Mouse (Mus musculus): ENCODE data around the gene Pdzrn3. TPM values are rescaled to one million over a fixed set of nuclear protein-coding genes. Genes with fewer than 3 reads are reported as not detected.

The Pdzrn3 gene
- total RNA-seq, 2 experiments from 2014 or later = not detected

DNA sequence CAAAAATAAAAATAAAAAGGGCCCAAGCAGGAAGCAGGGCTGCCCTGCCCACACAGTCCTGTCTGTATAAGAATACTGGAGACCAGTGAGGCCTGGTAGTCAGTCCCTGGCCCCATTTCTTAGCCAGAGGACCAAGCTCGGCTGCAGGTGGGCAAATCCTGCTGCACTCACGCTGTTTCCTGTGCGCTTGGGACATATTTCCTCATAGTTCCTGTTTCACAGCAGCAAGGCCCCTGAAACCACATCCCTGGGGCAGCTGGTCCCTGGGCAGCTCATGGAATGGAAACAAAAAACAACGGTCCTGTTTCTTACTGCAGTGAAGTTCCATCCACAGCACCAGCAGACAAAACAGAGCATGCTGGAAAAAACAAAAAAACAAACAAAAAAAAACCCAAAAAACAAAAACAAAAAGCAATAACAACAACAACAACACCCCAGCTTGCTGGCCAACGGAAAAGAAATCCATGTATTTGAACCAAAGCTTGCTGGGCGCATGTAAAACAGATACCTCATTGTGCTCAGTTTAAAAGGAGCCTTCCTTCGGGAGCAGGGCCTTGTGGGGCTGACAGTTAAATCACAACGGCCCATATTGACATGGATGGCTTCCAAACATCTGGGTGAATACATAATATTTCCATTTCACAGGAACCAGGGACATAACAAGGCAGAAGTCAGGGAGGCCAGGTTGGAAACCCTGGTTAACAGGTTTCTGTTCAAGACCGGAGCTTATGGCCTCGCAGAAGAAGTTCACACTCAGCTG, 108.2 kb downstream of the Pdzrn3 start:
- ATAC-seq (replicated peaks; ENCODE audit: poor library complexity, severe bottlenecking) = peak; percentile 97

DNA sequence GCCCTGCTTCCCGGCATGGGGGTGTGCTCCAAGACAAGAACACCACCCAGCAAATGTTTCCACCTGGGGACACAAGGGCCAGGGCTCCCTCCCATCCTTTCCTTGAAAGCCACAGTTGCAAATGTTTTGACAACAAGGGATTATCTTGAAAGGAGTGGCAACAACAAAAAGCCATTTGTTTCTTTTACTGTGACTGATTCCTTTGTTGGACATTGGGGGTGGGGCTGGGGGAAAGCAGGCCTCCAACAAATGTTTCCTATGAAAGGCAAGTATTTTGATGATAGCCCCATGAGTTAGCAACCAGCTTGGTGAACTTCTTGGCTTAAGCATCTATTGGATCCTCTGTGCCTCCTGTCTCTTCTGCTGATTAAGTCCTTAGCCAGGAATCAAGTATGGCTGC, 109.4 kb downstream of the Pdzrn3 start:
- no peak for ATAC-seq (replicated peaks; ENCODE audit: poor library complexity, severe bottlenecking)

GRCm38 (mm10) chr6:101266787-101267186, 110.9 kb downstream of the Pdzrn3 start:
- peak; percentile 64 for ATAC-seq (replicated peaks; ENCODE audit: poor library complexity, severe bottlenecking)

DNA sequence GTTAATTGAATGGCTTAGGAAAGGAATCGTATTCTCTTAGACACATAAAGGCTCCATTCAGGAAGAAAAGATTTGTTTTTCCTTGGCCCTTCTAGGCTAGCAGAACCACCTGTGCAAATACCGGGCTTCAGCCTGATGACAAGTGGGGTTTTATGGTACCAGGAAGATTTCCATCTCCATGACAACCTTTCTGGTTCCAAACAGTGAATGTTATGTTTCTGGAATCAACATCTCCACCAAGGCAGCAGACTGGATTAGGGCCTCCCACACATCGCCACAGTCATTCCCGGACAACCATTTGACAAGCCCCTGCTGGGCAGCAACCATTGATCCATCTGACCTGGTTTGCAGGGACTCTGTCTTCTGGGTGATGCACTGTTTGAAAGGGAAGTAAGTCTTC, 114.2 kb downstream of the Pdzrn3 start:
- ATAC-seq (replicated peaks; ENCODE audit: poor library complexity, severe bottlenecking) = no peak

DNA sequence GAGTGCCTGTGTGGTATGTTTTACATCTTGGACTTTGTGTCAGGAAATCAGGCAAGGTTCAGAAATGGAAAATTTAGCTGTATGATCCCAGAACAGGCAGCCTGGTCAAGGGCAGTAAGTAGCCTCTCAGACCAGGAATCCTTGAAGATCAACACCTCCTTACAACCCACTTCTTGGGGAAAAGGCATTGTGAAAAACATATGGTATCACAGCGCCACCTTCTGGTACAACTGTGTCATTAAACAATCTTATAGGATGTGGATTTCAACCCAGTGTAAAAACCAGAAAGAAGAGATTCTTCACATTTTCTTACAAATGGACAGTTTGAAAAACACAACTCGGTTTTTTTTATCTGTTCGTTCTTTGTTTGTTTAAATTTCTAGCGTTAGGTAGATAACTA, 116.2 kb downstream of the Pdzrn3 start:
- peak; percentile 65; the same call in 1 of the 2 replicates for ATAC-seq (replicated peaks; ENCODE audit: poor library complexity, severe bottlenecking)

GRCm38 (mm10) chr6:101259411-101259810, 118.3 kb downstream of the Pdzrn3 start:
- ATAC-seq (replicated peaks; ENCODE audit: poor library complexity, severe bottlenecking) = no peak

- no peak for ATAC-seq (replicated peaks; ENCODE audit: poor library complexity, severe bottlenecking)
Observed at GRCm38 (mm10) chr6:101257418-101257817, 120.3 kb downstream of the Pdzrn3 start.

- no peak for ATAC-seq (replicated peaks; ENCODE audit: poor library complexity, severe bottlenecking)
Observed at GRCm38 (mm10) chr6:101254652-101255051, 123.0 kb downstream of the Pdzrn3 start.

- ATAC-seq (replicated peaks; ENCODE audit: poor library complexity, severe bottlenecking) = no peak
Observed at GRCm38 (mm10) chr6:101251916-101252603, 125.6 kb downstream of the Pdzrn3 start.

- ATAC-seq (replicated peaks; ENCODE audit: poor library complexity, severe bottlenecking) = no peak
Observed at GRCm38 (mm10) chr6:101251160-101251559, 126.5 kb downstream of the Pdzrn3 start.

GRCm38 (mm10) chr6:101246137-101246536, 131.6 kb downstream of the Pdzrn3 start:
- ATAC-seq (replicated peaks; ENCODE audit: poor library complexity, severe bottlenecking) = no peak

- no peak for ATAC-seq (replicated peaks; ENCODE audit: poor library complexity, severe bottlenecking)
Observed at GRCm38 (mm10) chr6:101244355-101244754, 133.3 kb downstream of the Pdzrn3 start.

DNA sequence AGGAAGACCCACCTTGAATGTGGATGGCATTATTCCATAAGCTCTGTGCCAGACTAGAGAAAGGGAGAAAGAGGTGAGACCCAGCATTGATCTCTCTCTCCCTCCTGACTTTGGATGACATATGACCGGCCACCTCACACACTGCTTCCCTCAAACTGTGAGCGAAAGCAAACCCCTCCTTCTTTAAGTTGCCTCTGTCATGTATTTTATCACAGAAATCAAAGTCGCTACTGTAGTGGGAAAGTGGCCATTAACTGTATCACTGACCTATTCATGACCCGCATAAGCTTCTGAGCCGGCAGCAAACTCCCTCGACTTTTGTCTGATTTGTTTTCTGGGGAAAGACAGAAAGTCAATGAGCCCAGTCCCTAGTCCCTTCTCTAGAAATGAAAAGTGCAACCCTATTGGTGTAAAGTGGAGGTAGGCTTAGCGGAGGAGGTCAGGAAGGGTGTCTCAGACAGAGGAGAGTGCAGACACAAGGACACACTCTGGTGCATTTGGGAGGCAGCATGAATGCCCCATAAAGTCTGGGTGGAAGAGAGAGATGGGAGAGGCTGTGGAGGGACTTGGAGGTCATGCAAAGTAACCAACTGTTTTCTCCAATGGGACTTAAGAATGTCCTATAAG, 134.4 kb downstream of the Pdzrn3 start:
- no peak for ATAC-seq (replicated peaks; ENCODE audit: poor library complexity, severe bottlenecking)

DNA sequence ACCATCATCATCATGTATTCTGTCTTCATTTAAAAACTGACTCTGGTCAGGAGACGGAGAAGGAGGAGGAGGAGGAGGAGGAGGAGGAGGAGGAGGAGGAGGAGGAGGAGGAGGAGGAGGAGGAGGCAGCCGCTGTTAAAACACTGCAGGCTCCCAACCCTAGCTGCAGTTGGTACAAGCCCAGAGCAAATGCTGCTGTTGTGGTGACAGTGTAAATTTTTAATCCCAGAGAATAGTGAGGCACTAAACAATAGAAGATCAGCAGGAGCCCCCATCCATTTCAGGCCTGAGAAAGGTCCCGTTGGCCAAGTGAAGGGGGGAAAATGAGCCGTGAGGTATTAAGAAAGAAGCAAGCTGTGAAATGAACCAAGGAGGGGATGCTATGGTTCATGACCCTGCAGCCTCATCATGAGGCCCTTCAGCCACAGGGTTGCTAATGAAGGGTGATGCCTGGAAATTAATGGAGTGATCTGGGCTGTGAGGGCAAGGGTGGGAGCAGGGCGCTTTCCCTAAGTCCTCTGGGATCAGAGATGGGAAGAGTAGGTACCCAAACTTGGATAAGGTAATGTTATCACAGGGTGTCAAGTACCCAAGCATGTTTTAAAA, 141.0 kb downstream of the Pdzrn3 start:
- no peak for ATAC-seq (replicated peaks; ENCODE audit: poor library complexity, severe bottlenecking)

GRCm38 (mm10) chr6:101236230-101236629, 141.5 kb downstream of the Pdzrn3 start:
- no peak for ATAC-seq (replicated peaks; ENCODE audit: poor library complexity, severe bottlenecking)

GRCm38 (mm10) chr6:101234349-101234748, 143.3 kb downstream of the Pdzrn3 start:
- no peak for ATAC-seq (replicated peaks; ENCODE audit: poor library complexity, severe bottlenecking)

- no peak for ATAC-seq (replicated peaks; ENCODE audit: poor library complexity, severe bottlenecking)
Observed at GRCm38 (mm10) chr6:101233680-101234079, 144.0 kb downstream of the Pdzrn3 start.

DNA sequence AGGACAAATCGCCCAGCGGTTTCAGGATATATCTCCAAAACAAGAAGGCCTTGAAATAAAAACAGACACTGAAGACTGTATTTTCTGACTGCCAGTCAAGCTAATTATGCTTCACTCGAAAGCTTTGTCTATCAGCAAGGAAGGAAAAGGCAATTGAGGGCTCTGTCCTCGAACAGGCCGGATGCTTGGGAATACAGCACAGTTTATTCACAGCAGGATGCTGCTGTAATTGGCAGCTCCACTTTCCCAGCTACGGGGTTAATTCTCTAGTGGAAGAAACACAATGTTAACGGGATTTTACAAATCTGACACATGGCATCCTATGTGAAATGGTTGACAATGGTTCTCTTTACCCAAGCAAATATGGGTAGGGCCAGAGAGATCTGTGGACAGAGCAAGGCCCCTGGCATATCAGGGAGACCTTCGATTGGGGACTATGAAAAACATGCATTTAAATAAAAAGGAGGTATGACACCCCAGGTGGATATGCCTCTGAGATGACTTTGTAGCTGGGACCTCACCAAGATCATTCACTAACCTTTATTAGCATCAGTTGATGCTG, 150.3 kb downstream of the Pdzrn3 start:
- no peak for ATAC-seq (replicated peaks; ENCODE audit: poor library complexity, severe bottlenecking)

DNA sequence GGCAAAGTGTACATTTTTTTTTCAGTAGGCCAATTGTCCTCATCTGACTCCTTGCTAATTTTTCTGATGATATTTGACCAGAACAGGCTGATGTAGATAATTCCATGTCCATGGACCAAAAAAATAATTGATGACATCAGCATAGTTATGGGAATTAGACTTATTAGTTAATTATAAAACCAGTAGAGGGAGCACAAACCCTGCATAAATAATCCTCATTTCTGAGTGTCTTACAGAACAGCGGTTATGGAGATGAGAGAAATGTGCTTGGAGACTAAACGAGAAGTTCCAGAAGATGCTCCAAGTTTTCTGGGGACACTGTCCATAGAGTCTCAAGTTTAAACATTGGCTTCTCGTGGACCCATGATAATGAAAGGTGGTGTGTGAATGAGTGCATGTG, 157.4 kb downstream of the Pdzrn3 start:
- no peak for ATAC-seq (replicated peaks; ENCODE audit: poor library complexity, severe bottlenecking)

DNA sequence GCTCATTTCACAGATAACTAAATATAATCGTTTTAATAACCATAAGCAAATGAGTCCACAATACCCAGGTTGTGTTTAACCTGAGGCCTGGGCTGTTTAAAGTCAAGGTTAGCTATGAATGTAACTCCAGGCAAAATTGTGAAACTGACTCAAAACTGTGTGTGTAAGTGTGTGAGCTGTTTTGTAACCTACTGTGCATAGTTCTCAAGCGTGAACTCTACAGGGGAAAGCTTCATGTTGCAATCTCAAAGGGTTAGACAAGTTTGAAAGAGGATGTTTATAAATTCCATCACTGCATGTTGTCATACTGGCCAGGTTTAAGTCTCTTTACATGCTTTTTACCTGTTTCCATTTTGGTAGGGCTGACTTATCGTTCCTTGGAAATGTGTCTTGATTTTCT, 158.7 kb downstream of the Pdzrn3 start:
- ATAC-seq (replicated peaks; ENCODE audit: poor library complexity, severe bottlenecking) = peak; percentile 65

GRCm38 (mm10) chr6:101218197-101218596, 159.5 kb downstream of the Pdzrn3 start:
- peak; percentile 42; the same call in 1 of the 2 replicates for ATAC-seq (replicated peaks; ENCODE audit: poor library complexity, severe bottlenecking)
